9 mouse cellular contexts compared by ENCODE assay signal in genomic region chr19:10296306-10296705, GRCm38 (mm10). TPM values are rescaled to one million over a fixed set of nuclear protein-coding genes. Genes with fewer than 3 reads are reported as not detected.
DNase-seq lines count a peak whose midpoint lies in the region; ATAC-seq and TF ChIP-seq lines count a peak whose summit lies in the region.
"Had no signal": no experiment of that assay in that cellular context is flagged by ENCODE, and none has a peak within 500 bp of the region (broad histone marks: within the 10 kb centered on the region; RNA-seq: fewer than 3 reads in every experiment).

No protein-coding gene starts in this region.

- H3K4me2 ChIP-seq in kidney, postnatal 0 days (ENCODE audit: low read length) = no peak overlapping the region
- no peak overlapping the region for H3K4me2 ChIP-seq in heart, embryonic 13.5 days
- no peak overlapping the region for H3K4me2 ChIP-seq in limb, embryonic 15.5 days
- H3K4me2 ChIP-seq: midbrain, embryonic 12.5 days had no signal

- H3K36me3 ChIP-seq in kidney, postnatal 0 days (ENCODE audit: insufficient read depth, low read length) = no peaks in the 10 kb centered on the region
- no peaks in the 10 kb centered on the region for H3K36me3 ChIP-seq in kidney, adult 2 months (ENCODE audit: control insufficient read depth, insufficient read depth, low read length)
- no peaks in the 10 kb centered on the region for H3K36me3 ChIP-seq in heart, embryonic 13.5 days
- no peaks in the 10 kb centered on the region for H3K36me3 ChIP-seq in limb, embryonic 15.5 days
- H3K36me3 ChIP-seq: midbrain, embryonic 12.5 days had no signal

- no peaks in the 10 kb centered on the region for H3K27me3 ChIP-seq in kidney, postnatal 0 days (ENCODE audit: insufficient read depth, low read length)
- no peaks in the 10 kb centered on the region for H3K27me3 ChIP-seq in kidney, adult 2 months (replicated peaks; ENCODE audit: control insufficient read depth, insufficient read depth, low read length)
- H3K27me3 ChIP-seq in heart, embryonic 13.5 days (replicated peaks) = peaks cover 35% of the 10 kb centered on the region
- peaks cover 4% of the 10 kb centered on the region; the same call in 1 of the 2 replicates for H3K27me3 ChIP-seq in limb, embryonic 15.5 days

- WGBS in kidney, postnatal 0 days = 25% methylated on average over 5 of the region's 5 CpGs
- WGBS in kidney, adult 2 months = 60% methylated on average over 5 of the region's 5 CpGs
- 38% methylated on average over 5 of the region's 5 CpGs for WGBS in heart, embryonic 13.5 days
- 22% methylated on average over 5 of the region's 5 CpGs for WGBS in limb, embryonic 15.5 days

- DNase-seq in kidney, postnatal 0 days (ENCODE audit: low spot score) = peak; percentile 62
- DNase-seq in kidney, adult 2 months = no peak
- DNase-seq in embryo, embryonic 10.5 days (ENCODE audit: low spot score) = peak; percentile 57
- DNase-seq in adipocyte (ENCODE audit: low spot score) = no peak
- no peak for DNase-seq in urinary bladder, postnatal 36 days (ENCODE audit: low spot score in 2 of 2)
- DNase-seq in Muller cell, postnatal 12 days (ENCODE audit: inconsistent ontology term) = no peak

- H3K9ac ChIP-seq in kidney, postnatal 0 days (ENCODE audit: low read depth, low read length) = no peak overlapping the region
- peak overlapping the region; percentile 62 for H3K9ac ChIP-seq in heart, embryonic 13.5 days
- H3K9ac ChIP-seq in limb, embryonic 15.5 days = no peak overlapping the region
- H3K9ac ChIP-seq: midbrain, embryonic 12.5 days had no signal

- H3K27ac ChIP-seq in kidney, postnatal 0 days = peak overlapping the region; percentile 63
- H3K27ac ChIP-seq in kidney, adult 2 months (ENCODE audit: insufficient read depth, low read depth, low read length) = no peak overlapping the region
- peak overlapping the region; percentile 79 for H3K27ac ChIP-seq in heart, embryonic 13.5 days (replicated peaks)
- peak overlapping the region; percentile 86 for H3K27ac ChIP-seq in limb, embryonic 15.5 days
- H3K27ac ChIP-seq: midbrain, embryonic 12.5 days had no signal

- H3K4me3 ChIP-seq in kidney, postnatal 0 days (replicated peaks; ENCODE audit: low read depth, low read length) = no peak overlapping the region
- no peak overlapping the region for H3K4me3 ChIP-seq in kidney, adult 2 months (ENCODE audit: insufficient read depth, low read depth, low read length)
- H3K4me3 ChIP-seq in heart, embryonic 13.5 days = no peak overlapping the region
- H3K4me3 ChIP-seq in limb, embryonic 15.5 days = no peak overlapping the region
- H3K4me3 ChIP-seq: midbrain, embryonic 12.5 days had no signal

- no peak for TF ChIP-seq CTCF in kidney, postnatal 0 days (IDR thresholded peaks at IDR 0.05; ENCODE audit: low read depth)
- TF ChIP-seq CTCF in kidney, adult 2 months (conservative IDR thresholded peaks at IDR 0.05; ENCODE audit: insufficient read depth, insufficient read length, low read depth, low read length) = no peak

- peaks cover 38% of the 10 kb centered on the region for H3K4me1 ChIP-seq in kidney, postnatal 0 days (replicated peaks; ENCODE audit: insufficient read depth, low read length)
- H3K4me1 ChIP-seq in kidney, adult 2 months (ENCODE audit: control insufficient read depth, insufficient read depth, low read length) = peaks cover 9% of the 10 kb centered on the region
- H3K4me1 ChIP-seq in heart, embryonic 13.5 days = peaks cover 48% of the 10 kb centered on the region
- peaks cover 62% of the 10 kb centered on the region for H3K4me1 ChIP-seq in limb, embryonic 15.5 days

- ATAC-seq in kidney, postnatal 0 days (replicated peaks; ENCODE audit: low FRiP score, low read depth) = no peak
- no peak for ATAC-seq in heart, embryonic 13.5 days (ENCODE audit: extremely low read depth, insufficient number of reproducible peaks, low FRiP score, low TSS enrichment)
- no peak for ATAC-seq in limb, embryonic 15.5 days (ENCODE audit: insufficient number of reproducible peaks, low FRiP score, low TSS enrichment, low read depth)

- no peaks in the 10 kb centered on the region for H3K9me3 ChIP-seq in kidney, postnatal 0 days (replicated peaks; ENCODE audit: low read length)
- no peaks in the 10 kb centered on the region for H3K9me3 ChIP-seq in heart, embryonic 13.5 days
- H3K9me3 ChIP-seq in limb, embryonic 15.5 days = no peaks in the 10 kb centered on the region
- H3K9me3 ChIP-seq: midbrain, embryonic 12.5 days had no signal

- no peak for TF ChIP-seq POLR2A in kidney, adult 2 months (IDR thresholded peaks at IDR 0.05; ENCODE audit: low read depth, low read length)

RNA-seq across cellular contexts. Expression of gene Dagla, which starts 8.4 kb away (rescaled TPM):
- 2.0 and 2.2 TPM in 2 replicates for polyA plus RNA-seq in kidney, postnatal 0 days (2015; fragmentation: Nextera tagmentation; extraction: Ambion mirVana)
- polyA plus RNA-seq in kidney, adult 2 months (2012; rRNA removed) = 7.0 and 8.2 TPM in 2 replicates
- polyA plus RNA-seq in heart, embryonic 13.5 days (2015; fragmentation: Nextera tagmentation; extraction: Ambion mirVana) = 0.96 and 0.99 TPM in 2 replicates
- 3.1 and 3.3 TPM in 2 replicates for polyA plus RNA-seq in limb, embryonic 15.5 days (2015; fragmentation: Nextera tagmentation; extraction: Ambion mirVana)

RNA-seq across cellular contexts. Expression of gene Myrf, which starts 55.8 kb away (rescaled TPM):
- 1.2 and 1.5 TPM in 2 replicates for polyA plus RNA-seq in kidney, postnatal 0 days (2015; fragmentation: Nextera tagmentation; extraction: Ambion mirVana)
- polyA plus RNA-seq in kidney, adult 2 months (2012; rRNA removed) = 18.8 and 24.5 TPM in 2 replicates
- 8.4 and 11.1 TPM in 2 replicates for polyA plus RNA-seq in heart, embryonic 13.5 days (2015; fragmentation: Nextera tagmentation; extraction: Ambion mirVana)
- polyA plus RNA-seq in limb, embryonic 15.5 days (2015; fragmentation: Nextera tagmentation; extraction: Ambion mirVana) = 0.55 and 0.60 TPM in 2 replicates

Comparison
In these comparisons a context has a peak if more than half of its experiments do, and no peak if none do; other contexts are left out.
1. DNase-seq: peak in kidney, postnatal 0 days (single experiment) and embryo, embryonic 10.5 days (single experiment); none in kidney, adult 2 months (single experiment), adipocyte (single experiment), urinary bladder, postnatal 36 days (0 of 2) and Muller cell, postnatal 12 days (single experiment).